Mouse (Mus musculus) midbrain, embryonic 16.5 days (tissue): Measurements from ENCODE around the gene Slc31a1. TPM values are rescaled to one million over a fixed set of nuclear protein-coding genes. Genes with fewer than 3 reads are reported as not detected.

Source experiments
- ATAC-seq: fragments of 200-750 bp; cut with Nextera tagmentation; 2 replicates; pipeline ENCODE4 v1.8.0; 2017; ENCODE audit warnings: moderate TSS enrichment
- H3K27ac ChIP-seq: fragments of 300-500 bp; sonication (generic); 2 replicates; pipeline ENCODE4 v1.5.1; 2014; ENCODE audit warnings: mild to moderate bottlenecking, low read length, mixed read lengths
- H3K27me3 ChIP-seq: fragments of 300-500 bp; sonication (generic); 2 replicates; pipeline ENCODE4 v1.6.1; 2014; ENCODE audit warnings: low read depth, low read length, mixed read lengths; ENCODE audit not compliant: control insufficient read depth, insufficient read depth
- H3K36me3 ChIP-seq: fragments of 300-500 bp; sonication (generic); 2 replicates; pipeline ENCODE4 v1.6.1; 2014; ENCODE audit warnings: mild to moderate bottlenecking, low read length, moderate library complexity, mixed read lengths; ENCODE audit not compliant: control insufficient read depth, insufficient read depth
- H3K4me1 ChIP-seq: fragments of 300-500 bp; sonication (generic); 2 replicates; pipeline ENCODE4 v1.6.1; 2014; ENCODE audit warnings: mild to moderate bottlenecking, low read length, mixed read lengths; ENCODE audit not compliant: control insufficient read depth, insufficient read depth
- H3K4me2 ChIP-seq: fragments of 300-500 bp; sonication (generic); 2 replicates; pipeline ENCODE4 v1.6.1; 2014; ENCODE audit warnings: mild to moderate bottlenecking, low read length, mixed read lengths
- H3K4me3 ChIP-seq: fragments of 300-500 bp; sonication (generic); 2 replicates; pipeline ENCODE4 v1.5.1; 2014; ENCODE audit warnings: low read depth, mild to moderate bottlenecking, low read length, moderate library complexity, mixed read lengths
- H3K9ac ChIP-seq: fragments of 300-500 bp; sonication (generic); 2 replicates; pipeline ENCODE4 v1.6.1; 2014; ENCODE audit warnings: low read depth, low read length, mixed read lengths
- H3K9me3 ChIP-seq: fragments of 300-500 bp; sonication (generic); replicated peaks from 2 replicates; pipeline ENCODE4 v1.6.1; 2014; ENCODE audit warnings: mild to moderate bottlenecking, low read length, mixed read lengths; ENCODE audit not compliant: control insufficient read depth, poor library complexity, severe bottlenecking
- WGBS: fragments of 180-500 bp; shearing (Covaris S2); extraction: QIAGEN DNeasy Blood & Tissue Kit; methylation state at CpG from one replicate; pipeline ENCODE4 v1.1.7; 2014; 5-methylcytosine and 5-hydroxymethylcytosine counted together
- polyA plus RNA-seq: library from polyadenylated mRNA; unstranded; fragments of >200 nt; fragmentation: Nextera tagmentation; extraction: Ambion mirVana; gene quantifications from 2 replicates; pipeline ENCODE4 v1.2.1, GENCODE M21; 2015

Slc31a1 gene
- polyA plus RNA-seq, 1 experiment from 2014 or later: 37.7 TPM

- Histone ChIP-seq H3K4me1 (peaks cover 31% of the 10 kb centered on the region), H3K36me3 (peaks cover 12% of the 10 kb centered on the region), H3K27ac (peak within 1 kb of the TSS; percentile 78), H3K9ac (peak within 1 kb of the TSS; percentile 78), H3K4me2 (peak within 1 kb of the TSS; percentile 72), H3K9me3 (no peaks in the 10 kb centered on the region), H3K4me3 (peak within 1 kb of the TSS; percentile 68), H3K27me3 (no peaks in the 10 kb centered on the region)
- under 1% methylated on average over 39 of the region's 39 CpGs for WGBS
- peak; percentile 100 for ATAC-seq
Measured at GRCm38 (mm10) chr4:62408601-62409282, 48.2 kb downstream of the Slc31a1 start, which contains the start of the genes Cdc26 and Prpf4. Cdc26 (minus strand) TSS chr4:62408642. Prpf4 (plus strand) TSS chr4:62408797.

DNA sequence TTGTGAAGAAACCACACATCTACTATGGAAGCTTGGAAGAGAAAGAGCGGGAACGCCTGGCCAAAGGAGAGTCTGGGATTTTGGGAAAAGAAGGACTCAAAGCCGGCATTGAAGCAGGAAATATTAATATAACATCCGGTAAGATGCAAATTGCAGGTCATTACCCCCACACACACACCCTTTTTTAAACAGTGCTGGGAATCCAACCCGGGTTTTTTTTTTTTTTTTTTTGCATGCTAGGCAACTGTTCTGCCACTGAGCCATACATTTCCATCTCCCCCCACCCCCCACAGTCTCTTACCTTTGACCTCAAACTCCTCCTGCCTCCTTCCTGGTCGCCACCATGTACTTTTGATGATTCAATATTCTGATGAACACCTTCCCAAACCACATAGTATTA is 49.1 kb downstream of the Slc31a1 start:
- peak overlapping the region; percentile 72 for H3K4me2 ChIP-seq
- WGBS: 30% methylated on average over 6 of the region's 6 CpGs
- ATAC-seq: no peak
- H3K27ac ChIP-seq: no peak overlapping the region
- H3K9me3 ChIP-seq: no peaks in the 10 kb centered on the region
- H3K4me1 ChIP-seq: peaks cover 31% of the 10 kb centered on the region
- peak overlapping the region; percentile 78 for H3K9ac ChIP-seq
- H3K36me3 ChIP-seq: peaks cover 13% of the 10 kb centered on the region
- peak overlapping the region; percentile 68 for H3K4me3 ChIP-seq
- H3K27me3 ChIP-seq: no peaks in the 10 kb centered on the region

DNA sequence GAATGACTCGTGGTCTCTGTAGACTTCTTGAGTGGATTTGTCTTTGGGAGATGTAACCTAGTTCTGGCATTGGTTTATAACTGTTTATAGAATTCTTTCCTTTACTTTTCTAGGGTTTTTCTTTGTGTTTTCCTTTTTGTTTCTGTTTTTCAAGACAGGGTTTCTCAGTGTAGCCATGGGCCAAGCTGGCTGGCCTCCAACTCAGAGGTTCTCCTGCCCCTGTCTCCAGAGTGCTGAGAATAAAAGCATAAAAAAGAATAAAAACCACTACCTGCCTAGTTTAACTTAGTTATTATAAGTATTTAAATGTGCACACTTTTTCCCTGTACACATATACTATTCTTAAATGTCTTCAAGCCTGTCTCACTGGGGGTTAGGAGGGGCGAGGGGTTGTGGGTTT is 49.8 kb downstream of the Slc31a1 start:
- 88% methylated on average over 2 of the region's 2 CpGs for WGBS
- H3K4me1 ChIP-seq: peaks cover 31% of the 10 kb centered on the region

GRCm38 (mm10) chr4:62411606-62412005 is 51.1 kb downstream of the Slc31a1 start:
- Histone ChIP-seq H3K4me3 (no peak overlapping the region), H3K9ac (no peak overlapping the region), H3K9me3 (no peaks in the 10 kb centered on the region), H3K4me1 (peaks cover 21% of the 10 kb centered on the region), H3K36me3 (peaks cover 31% of the 10 kb centered on the region), H3K27me3 (no peaks in the 10 kb centered on the region), H3K27ac (no peak overlapping the region), H3K4me2 (no peak overlapping the region)
- 94% methylated on average over 10 of the region's 10 CpGs for WGBS
- no peak for ATAC-seq

More for the DNA sequence above, 49.8 kb downstream of the Slc31a1 start:
- H3K36me3 ChIP-seq: peaks cover 19% of the 10 kb centered on the region
- H3K9ac ChIP-seq: no peak overlapping the region
- no peak for ATAC-seq
- H3K27me3 ChIP-seq: no peaks in the 10 kb centered on the region
- H3K9me3 ChIP-seq: no peaks in the 10 kb centered on the region
- H3K4me3 ChIP-seq: no peak overlapping the region
- no peak overlapping the region for H3K27ac ChIP-seq
- no peak overlapping the region for H3K4me2 ChIP-seq

DNA sequence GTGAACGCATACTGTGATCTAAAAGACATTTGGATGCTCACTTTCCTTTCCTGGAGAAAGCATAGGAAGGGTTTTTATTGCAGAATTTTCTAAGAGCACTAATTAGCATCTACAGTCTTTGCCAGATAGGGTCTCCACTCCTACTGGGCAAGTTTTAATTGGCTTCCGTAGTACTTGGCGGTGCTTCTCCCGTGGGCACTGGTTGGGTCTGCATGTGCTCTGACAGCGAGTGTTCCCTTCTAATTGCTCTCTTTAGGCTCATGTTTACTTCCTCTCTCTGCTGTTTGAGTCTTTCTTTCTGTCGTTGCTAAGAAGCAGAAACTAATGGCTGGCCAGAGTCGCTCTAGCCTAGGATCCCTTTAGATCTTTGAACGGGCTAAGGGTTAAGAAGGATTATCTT is 57.9 kb downstream of the Slc31a1 start:
- no peak overlapping the region for H3K4me3 ChIP-seq
- ATAC-seq: no peak
- H3K36me3 ChIP-seq: peaks cover 78% of the 10 kb centered on the region
- H3K27ac ChIP-seq: no peak overlapping the region
- H3K4me1 ChIP-seq: no peaks in the 10 kb centered on the region
- no peaks in the 10 kb centered on the region for H3K27me3 ChIP-seq
- H3K9ac ChIP-seq: no peak overlapping the region
- WGBS: 86% methylated on average over 8 of the region's 8 CpGs
- H3K4me2 ChIP-seq: no peak overlapping the region
- H3K9me3 ChIP-seq: no peaks in the 10 kb centered on the region

- H3K4me1 ChIP-seq: no peaks in the 10 kb centered on the region
- no peaks in the 10 kb centered on the region for H3K9me3 ChIP-seq
- no peak overlapping the region for H3K4me2 ChIP-seq
- no peak overlapping the region for H3K9ac ChIP-seq
- no peak overlapping the region for H3K4me3 ChIP-seq
- H3K27ac ChIP-seq: no peak overlapping the region
- 96% methylated on average over 6 of the region's 6 CpGs for WGBS
- H3K27me3 ChIP-seq: no peaks in the 10 kb centered on the region
- no peak for ATAC-seq
- peaks cover 84% of the 10 kb centered on the region for H3K36me3 ChIP-seq
Measured at GRCm38 (mm10) chr4:62419091-62419490, 58.6 kb downstream of the Slc31a1 start.

- peaks cover 40% of the 10 kb centered on the region for H3K36me3 ChIP-seq
- no peaks in the 10 kb centered on the region for H3K4me1 ChIP-seq
- no peak overlapping the region for H3K27ac ChIP-seq
- 95% methylated on average over 4 of the region's 4 CpGs for WGBS
- ATAC-seq: no peak
- H3K4me2 ChIP-seq: no peak overlapping the region
- no peak overlapping the region for H3K4me3 ChIP-seq
- no peaks in the 10 kb centered on the region for H3K9me3 ChIP-seq
- no peaks in the 10 kb centered on the region for H3K27me3 ChIP-seq
- H3K9ac ChIP-seq: no peak overlapping the region
Measured at GRCm38 (mm10) chr4:62425891-62426290, 65.4 kb downstream of the Slc31a1 start.

- H3K4me2 ChIP-seq: no peak overlapping the region
- H3K9ac ChIP-seq: no peak overlapping the region
- H3K27me3 ChIP-seq: no peaks in the 10 kb centered on the region
- no peak for ATAC-seq
- no peak overlapping the region for H3K4me3 ChIP-seq
- H3K27ac ChIP-seq: no peak overlapping the region
- peaks cover 20% of the 10 kb centered on the region for H3K36me3 ChIP-seq
- no peaks in the 10 kb centered on the region for H3K4me1 ChIP-seq
- no peaks in the 10 kb centered on the region for H3K9me3 ChIP-seq
- WGBS: 85% methylated on average over 17 of the region's 17 CpGs
Measured at GRCm38 (mm10) chr4:62427978-62428758, 67.6 kb downstream of the Slc31a1 start.

DNA sequence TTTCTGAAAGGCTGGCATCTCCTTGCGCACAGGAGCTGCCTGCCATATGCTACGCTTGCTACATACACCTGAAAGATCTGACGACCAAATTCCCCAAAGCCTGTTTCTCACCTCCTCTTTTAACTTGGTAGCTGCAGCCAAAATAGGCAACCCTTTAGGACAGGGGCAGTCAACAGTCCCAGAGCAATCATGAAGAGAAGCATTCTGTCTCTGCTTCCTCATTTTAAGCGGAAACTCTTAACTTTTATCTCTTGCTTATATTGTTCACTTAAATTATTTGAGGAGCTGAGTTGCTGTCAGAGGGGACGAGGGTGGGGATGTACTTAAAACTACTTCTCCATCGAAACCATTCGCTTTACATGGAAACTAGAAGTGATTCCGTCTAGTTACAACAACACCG is 69.1 kb downstream of the Slc31a1 start:
- Histone ChIP-seq H3K4me1 (no peaks in the 10 kb centered on the region), H3K36me3 (peaks cover 9% of the 10 kb centered on the region), H3K4me2 (no peak overlapping the region), H3K4me3 (no peak overlapping the region), H3K9ac (no peak overlapping the region), H3K27ac (no peak overlapping the region), H3K9me3 (no peaks in the 10 kb centered on the region), H3K27me3 (no peaks in the 10 kb centered on the region)
- 92% methylated on average over 9 of the region's 9 CpGs for WGBS
- ATAC-seq: no peak
